Mouse (Mus musculus): ENCODE data around the gene Smim24.

DNA sequence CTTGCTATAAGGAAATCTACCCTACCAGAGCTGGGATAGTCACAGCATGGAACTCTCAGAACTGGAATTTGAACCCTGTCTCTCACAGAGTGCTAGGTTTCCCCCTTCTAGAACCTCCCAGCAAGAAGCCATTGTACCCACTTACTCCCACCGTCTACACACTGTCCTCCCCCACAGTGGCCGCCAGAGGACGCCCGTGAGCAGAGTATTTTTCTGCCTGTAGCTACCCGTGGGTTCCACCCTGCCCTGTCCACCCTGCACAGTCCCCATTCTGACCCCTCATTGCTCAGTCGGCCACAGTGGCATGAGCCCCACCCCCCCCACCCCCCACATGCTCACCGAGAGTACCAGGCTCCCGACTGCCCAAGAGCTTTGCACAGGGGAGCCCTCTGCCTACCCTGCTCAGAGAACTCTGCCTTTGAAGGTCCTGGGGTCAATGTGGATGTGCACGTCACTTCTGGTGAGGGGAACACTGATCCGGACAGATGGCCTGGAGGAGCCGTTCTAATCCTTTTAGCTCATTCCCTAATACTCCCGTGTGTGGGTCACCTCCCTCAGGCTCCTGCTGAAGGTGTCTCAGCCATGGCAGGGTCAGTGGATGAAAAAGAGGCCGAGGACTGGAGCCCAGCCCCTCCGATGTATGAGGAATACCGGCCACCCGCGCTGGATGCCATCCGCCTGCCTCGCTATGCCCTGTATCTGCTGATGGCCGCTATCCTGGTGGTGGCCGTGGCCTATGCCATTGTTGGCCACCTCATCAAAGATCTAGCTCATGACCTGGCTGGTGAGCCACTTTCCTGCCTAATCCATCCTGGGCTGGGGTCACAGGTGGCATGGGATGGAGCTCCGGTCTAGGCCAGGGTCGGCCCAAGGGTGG is 2.8 kb upstream of the Smim24 start:
- TF ChIP-seq CTCF (IDR thresholded peaks at IDR 0.05; ENCODE audit: low read depth), result peak; percentile 96
- TF ChIP-seq EP300 (IDR thresholded peaks at IDR 0.05; ENCODE audit: low read depth), result no peak

Data from liver, postnatal 0 days (tissue).